Mouse (Mus musculus): ENCODE measurements around the gene Mtmr10. TPM values are rescaled to one million over a fixed set of nuclear protein-coding genes. Genes with fewer than 3 reads are reported as not detected.

Gene Mtmr10
- polyA plus RNA-seq, 1 experiment from 2014 or later: 12.7 TPM

GRCm38 (mm10) chr7:64310241-64310640 is 22.8 kb downstream of the Mtmr10 start:
- H3K9ac ChIP-seq: no peak overlapping the region
- no peaks in the 10 kb centered on the region for H3K27me3 ChIP-seq
- H3K9me3 ChIP-seq: no peaks in the 10 kb centered on the region
- WGBS: 81% methylated on average over 7 of the region's 7 CpGs
- no peak overlapping the region for H3K27ac ChIP-seq
- no peak overlapping the region for H3K4me3 ChIP-seq
- no peak overlapping the region for H3K4me2 ChIP-seq (replicated peaks)
- no peaks in the 10 kb centered on the region for H3K4me1 ChIP-seq
- ATAC-seq (ENCODE audit: low FRiP score, low read depth): no peak
- H3K36me3 ChIP-seq: peaks cover 34% of the 10 kb centered on the region

DNA sequence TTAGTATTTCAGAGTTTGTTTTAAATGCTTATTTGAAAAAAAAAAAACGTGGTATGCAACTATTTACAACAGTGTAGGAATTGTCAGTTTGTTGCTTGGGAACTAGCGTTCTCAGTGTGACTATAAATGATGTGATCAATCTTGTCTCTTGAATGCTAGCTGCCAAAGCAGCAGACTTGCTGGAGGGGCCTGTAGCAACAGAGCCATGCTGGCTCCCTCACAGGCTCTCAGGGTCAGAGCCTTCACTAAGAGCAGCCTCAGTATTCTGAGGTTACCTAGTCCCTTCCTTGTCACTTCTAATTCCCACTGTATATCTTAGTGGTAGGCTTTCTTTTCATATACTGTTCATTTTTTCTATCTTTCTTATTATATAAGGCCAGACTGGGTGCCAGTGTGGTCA is 23.3 kb downstream of the Mtmr10 start:
- Histone ChIP-seq H3K27me3 (no peaks in the 10 kb centered on the region), H3K27ac (no peak overlapping the region), H3K9ac (no peak overlapping the region), H3K36me3 (peaks cover 36% of the 10 kb centered on the region), H3K4me3 (no peak overlapping the region), H3K4me1 (no peaks in the 10 kb centered on the region), H3K9me3 (no peaks in the 10 kb centered on the region), H3K4me2 (replicated peaks) (no peak overlapping the region)
- WGBS: 53% methylated on average over 2 of the region's 2 CpGs
- ATAC-seq (ENCODE audit: low FRiP score, low read depth): no peak

GRCm38 (mm10) chr7:64312811-64313210 is 25.4 kb downstream of the Mtmr10 start:
- Histone ChIP-seq H3K4me2 (replicated peaks) (no peak overlapping the region), H3K27me3 (no peaks in the 10 kb centered on the region), H3K4me1 (no peaks in the 10 kb centered on the region), H3K4me3 (no peak overlapping the region), H3K36me3 (peaks cover 51% of the 10 kb centered on the region), H3K9ac (no peak overlapping the region), H3K9me3 (no peaks in the 10 kb centered on the region), H3K27ac (no peak overlapping the region)
- no peak for ATAC-seq (ENCODE audit: low FRiP score, low read depth)
- WGBS: 93% methylated on average over 7 of the region's 7 CpGs

- ATAC-seq (ENCODE audit: low FRiP score, low read depth): no peak
- H3K27ac ChIP-seq: no peak overlapping the region
- WGBS: 86% methylated on average over 5 of the region's 5 CpGs
- H3K9me3 ChIP-seq: no peaks in the 10 kb centered on the region
- no peak overlapping the region for H3K9ac ChIP-seq
- H3K36me3 ChIP-seq: peaks cover 67% of the 10 kb centered on the region
- H3K4me1 ChIP-seq: no peaks in the 10 kb centered on the region
- no peak overlapping the region for H3K4me2 ChIP-seq (replicated peaks)
- H3K27me3 ChIP-seq: no peaks in the 10 kb centered on the region
- H3K4me3 ChIP-seq: no peak overlapping the region
These were observed 33.7 kb downstream of the Mtmr10 start for GRCm38 (mm10) chr7:64321125-64321524.

- H3K4me2 ChIP-seq (replicated peaks): no peak overlapping the region
- 88% methylated on average over 4 of the region's 4 CpGs for WGBS
- no peaks in the 10 kb centered on the region for H3K4me1 ChIP-seq
- peaks cover 64% of the 10 kb centered on the region for H3K36me3 ChIP-seq
- no peak overlapping the region for H3K4me3 ChIP-seq
- no peak for ATAC-seq (ENCODE audit: low FRiP score, low read depth)
- no peak overlapping the region for H3K27ac ChIP-seq
- H3K9me3 ChIP-seq: no peaks in the 10 kb centered on the region
- H3K9ac ChIP-seq: no peak overlapping the region
- H3K27me3 ChIP-seq: no peaks in the 10 kb centered on the region
These were observed 34.2 kb downstream of the Mtmr10 start for GRCm38 (mm10) chr7:64321658-64322057.

GRCm38 (mm10) chr7:64326892-64327291 is 39.4 kb downstream of the Mtmr10 start:
- Histone ChIP-seq H3K4me2 (replicated peaks) (no peak overlapping the region), H3K27me3 (no peaks in the 10 kb centered on the region), H3K4me3 (no peak overlapping the region), H3K27ac (no peak overlapping the region), H3K9ac (no peak overlapping the region), H3K36me3 (peaks cover 47% of the 10 kb centered on the region), H3K4me1 (no peaks in the 10 kb centered on the region), H3K9me3 (no peaks in the 10 kb centered on the region)
- 30% methylated on average over 1 of the region's 1 CpGs for WGBS
- ATAC-seq (ENCODE audit: low FRiP score, low read depth): no peak

DNA sequence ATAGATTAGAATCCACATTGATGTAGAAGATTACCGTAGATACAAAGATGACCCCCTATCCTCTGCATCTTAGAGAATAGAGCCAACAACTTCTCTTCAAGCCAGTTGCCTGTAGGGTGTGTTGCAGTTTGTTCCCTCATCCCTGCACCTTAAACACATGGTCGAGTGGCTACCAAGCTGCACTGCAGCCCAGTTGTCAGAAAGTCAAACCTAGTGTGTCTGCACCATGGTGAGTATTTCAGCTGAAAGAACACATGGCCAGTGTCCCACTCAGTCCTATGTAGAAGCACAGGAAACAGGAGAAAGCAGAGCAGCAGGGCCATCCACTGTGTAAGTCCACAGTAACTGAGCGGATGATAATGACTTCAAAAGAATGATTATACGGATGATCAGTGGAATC is 40.0 kb downstream of the Mtmr10 start:
- H3K4me3 ChIP-seq: no peak overlapping the region
- no peak for ATAC-seq (ENCODE audit: low FRiP score, low read depth)
- WGBS: 88% methylated on average over 4 of the region's 4 CpGs

GRCm38 (mm10) chr7:64331309-64331708 is 43.9 kb downstream of the Mtmr10 start:
- no peak overlapping the region for H3K4me2 ChIP-seq (replicated peaks)
- H3K9ac ChIP-seq: no peak overlapping the region
- H3K9me3 ChIP-seq: no peaks in the 10 kb centered on the region
- no peaks in the 10 kb centered on the region for H3K27me3 ChIP-seq
- H3K27ac ChIP-seq: no peak overlapping the region
- WGBS: 94% methylated on average over 3 of the region's 3 CpGs
- no peak for ATAC-seq (ENCODE audit: low FRiP score, low read depth)
- H3K36me3 ChIP-seq: peaks cover 63% of the 10 kb centered on the region
- H3K4me1 ChIP-seq: no peaks in the 10 kb centered on the region
- H3K4me3 ChIP-seq: no peak overlapping the region

More for the DNA sequence above, 40.0 kb downstream of the Mtmr10 start:
- Histone ChIP-seq H3K27ac (no peak overlapping the region), H3K27me3 (no peaks in the 10 kb centered on the region), H3K9me3 (no peaks in the 10 kb centered on the region), H3K4me1 (no peaks in the 10 kb centered on the region), H3K36me3 (peaks cover 43% of the 10 kb centered on the region), H3K9ac (no peak overlapping the region), H3K4me2 (replicated peaks) (no peak overlapping the region)

DNA sequence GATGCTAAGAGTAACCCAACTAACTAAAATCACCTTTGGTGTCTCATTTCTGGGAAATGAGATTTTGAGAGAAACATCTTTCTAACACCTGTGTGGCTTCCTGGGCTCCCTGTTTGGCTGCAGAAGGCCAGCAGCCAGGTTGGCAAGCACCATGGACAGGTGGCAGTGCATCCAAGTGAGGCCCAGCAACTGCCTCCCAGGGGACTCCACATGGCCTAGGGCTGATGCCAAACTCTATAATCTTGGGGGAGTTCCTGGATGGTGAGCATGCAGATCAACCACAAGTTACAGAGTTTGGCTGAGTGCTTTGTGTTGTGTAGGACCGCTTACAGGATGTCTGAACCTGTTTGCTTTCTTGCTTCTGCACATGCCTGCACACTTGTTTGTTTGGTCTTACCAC is 45.2 kb downstream of the Mtmr10 start:
- no peak for ATAC-seq (ENCODE audit: low FRiP score, low read depth)
- H3K27me3 ChIP-seq: no peaks in the 10 kb centered on the region
- H3K9ac ChIP-seq: no peak overlapping the region
- no peaks in the 10 kb centered on the region for H3K9me3 ChIP-seq
- WGBS: 91% methylated on average over 1 of the region's 1 CpGs
- no peaks in the 10 kb centered on the region for H3K4me1 ChIP-seq
- no peak overlapping the region for H3K27ac ChIP-seq
- peaks cover 69% of the 10 kb centered on the region for H3K36me3 ChIP-seq
- no peak overlapping the region for H3K4me3 ChIP-seq
- no peak overlapping the region for H3K4me2 ChIP-seq (replicated peaks)

- H3K4me3 ChIP-seq: no peak overlapping the region
- H3K4me1 ChIP-seq: no peaks in the 10 kb centered on the region
- no peaks in the 10 kb centered on the region for H3K9me3 ChIP-seq
- WGBS: 86% methylated on average over 1 of the region's 1 CpGs
- no peak overlapping the region for H3K4me2 ChIP-seq (replicated peaks)
- ATAC-seq (ENCODE audit: low FRiP score, low read depth): no peak
- H3K27me3 ChIP-seq: no peaks in the 10 kb centered on the region
- H3K27ac ChIP-seq: no peak overlapping the region
- H3K36me3 ChIP-seq: peaks cover 76% of the 10 kb centered on the region
- no peak overlapping the region for H3K9ac ChIP-seq
These were observed 60.4 kb downstream of the Mtmr10 start for GRCm38 (mm10) chr7:64347813-64348212.

DNA sequence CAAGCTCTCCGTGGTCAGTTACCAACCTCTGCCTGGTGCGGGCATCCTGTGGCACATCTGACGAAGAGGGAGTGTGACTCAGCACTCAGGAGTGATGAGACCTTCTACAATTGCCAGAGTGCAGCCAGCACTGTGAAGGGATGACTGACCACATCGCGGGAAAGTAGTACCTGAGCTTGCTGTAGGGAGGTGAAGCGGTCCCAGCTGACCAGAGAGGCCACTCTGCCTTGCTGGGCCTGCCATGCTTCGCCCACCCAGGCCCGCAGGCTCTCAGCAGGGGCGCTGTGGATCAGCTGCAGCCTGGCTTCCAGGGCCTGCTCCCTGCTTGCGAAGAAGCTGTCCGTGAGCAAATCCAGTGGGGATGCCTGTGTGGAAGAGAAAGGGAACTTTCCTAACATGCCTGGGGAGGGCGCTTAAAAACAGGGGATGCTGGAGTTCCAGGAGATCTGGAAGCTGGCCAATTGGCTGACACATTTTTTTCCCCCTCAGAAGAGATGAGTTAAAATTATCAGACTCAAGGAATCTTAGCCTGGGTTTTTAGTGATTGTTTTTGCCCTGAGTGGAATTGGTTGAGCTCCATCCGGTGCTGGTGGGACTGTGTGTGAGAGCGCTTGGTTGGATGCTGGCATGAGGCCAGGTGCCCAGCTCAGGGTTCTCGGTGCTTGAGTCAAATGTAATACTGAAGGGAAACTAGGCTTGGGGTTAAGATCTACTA is 61.9 kb downstream of the Mtmr10 start:
- H3K27me3 ChIP-seq: no peaks in the 10 kb centered on the region
- H3K27ac ChIP-seq: no peak overlapping the region
- no peak overlapping the region for H3K4me2 ChIP-seq (replicated peaks)
- no peak overlapping the region for H3K9ac ChIP-seq
- H3K9me3 ChIP-seq: no peaks in the 10 kb centered on the region
- no peak overlapping the region for H3K4me3 ChIP-seq
- H3K4me1 ChIP-seq: no peaks in the 10 kb centered on the region
- 87% methylated on average over 15 of the region's 15 CpGs for WGBS
- ATAC-seq (ENCODE audit: low FRiP score, low read depth): no peak
- H3K36me3 ChIP-seq: peaks cover 81% of the 10 kb centered on the region

DNA sequence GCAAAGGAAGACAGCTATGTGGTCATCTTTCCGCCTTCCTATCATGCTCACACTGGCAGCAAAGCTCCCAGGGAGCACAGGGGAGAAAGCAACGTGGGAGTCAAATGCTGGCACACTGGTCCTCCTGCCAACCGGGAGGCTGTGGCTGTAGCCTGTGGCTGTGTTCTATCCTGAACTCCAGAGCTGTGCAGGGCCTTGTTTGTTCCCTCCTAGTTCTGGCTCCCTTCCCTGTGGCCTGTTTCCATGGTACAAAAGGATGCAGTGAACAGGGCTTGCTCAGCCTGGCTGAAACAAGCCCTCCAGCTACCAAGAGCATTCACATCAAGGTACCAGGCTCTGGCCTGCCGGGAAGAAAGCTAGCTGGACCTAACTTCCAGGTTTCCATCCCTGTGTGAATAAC is 63.6 kb downstream of the Mtmr10 start:
- H3K9ac ChIP-seq: no peak overlapping the region
- H3K27ac ChIP-seq: no peak overlapping the region
- WGBS: 84% methylated on average over 4 of the region's 4 CpGs

DNA sequence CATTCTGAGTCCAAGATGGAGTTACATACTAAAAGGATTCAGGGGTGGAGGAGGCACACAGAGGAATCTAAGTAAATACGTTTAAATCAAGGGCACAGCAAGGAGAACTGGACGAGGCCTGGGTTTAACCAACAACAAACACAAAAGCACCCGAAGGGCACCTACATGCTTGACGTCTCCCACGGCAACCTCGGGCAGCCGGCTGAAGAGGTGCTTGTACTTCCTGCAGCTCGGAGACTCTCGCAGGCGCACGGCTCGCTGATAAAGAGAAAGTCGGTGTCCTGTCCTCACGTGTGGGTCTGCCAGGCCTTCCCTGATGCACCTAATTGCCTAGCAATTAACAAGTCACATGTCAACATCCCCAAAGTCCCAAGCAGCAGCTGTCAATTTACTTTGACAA is 66.8 kb downstream of the Mtmr10 start:
- H3K4me3 ChIP-seq: no peak overlapping the region
- WGBS: 81% methylated on average over 14 of the region's 14 CpGs
- H3K36me3 ChIP-seq: peaks cover 84% of the 10 kb centered on the region
- H3K27me3 ChIP-seq: no peaks in the 10 kb centered on the region
- no peak overlapping the region for H3K27ac ChIP-seq
- ATAC-seq (ENCODE audit: low FRiP score, low read depth): no peak
- no peak overlapping the region for H3K9ac ChIP-seq
- H3K4me1 ChIP-seq: no peaks in the 10 kb centered on the region
- no peaks in the 10 kb centered on the region for H3K9me3 ChIP-seq
- no peak overlapping the region for H3K4me2 ChIP-seq (replicated peaks)

More for the DNA sequence above, 63.6 kb downstream of the Mtmr10 start:
- peaks cover 82% of the 10 kb centered on the region for H3K36me3 ChIP-seq
- ATAC-seq (ENCODE audit: low FRiP score, low read depth): no peak
- no peak overlapping the region for H3K4me2 ChIP-seq (replicated peaks)
- no peaks in the 10 kb centered on the region for H3K9me3 ChIP-seq
- H3K4me3 ChIP-seq: no peak overlapping the region
- no peaks in the 10 kb centered on the region for H3K4me1 ChIP-seq
- no peaks in the 10 kb centered on the region for H3K27me3 ChIP-seq

Measured in limb, embryonic 13.5 days (tissue).